Mouse (Mus musculus): ENCODE data around the gene Plk1. TPM values are rescaled to one million over a fixed set of nuclear protein-coding genes. Genes with fewer than 3 reads are reported as not detected.

Gene Plk1
- 1 to 10 TPM; 1.5 to 1.7 TPM for total RNA-seq (2021)
- long read RNA-seq, experiment 1, partial matches to known transcripts = 0 of 1 reads
- long read RNA-seq, experiment 1, other reads (novel, unspliced or antisense) = 0 of 1 reads
- long read RNA-seq, experiment 2, partial matches to known transcripts = 0 of 1 reads
- long read RNA-seq, experiment 2, other reads (novel, unspliced or antisense) = 1 of 1 reads

DNA sequence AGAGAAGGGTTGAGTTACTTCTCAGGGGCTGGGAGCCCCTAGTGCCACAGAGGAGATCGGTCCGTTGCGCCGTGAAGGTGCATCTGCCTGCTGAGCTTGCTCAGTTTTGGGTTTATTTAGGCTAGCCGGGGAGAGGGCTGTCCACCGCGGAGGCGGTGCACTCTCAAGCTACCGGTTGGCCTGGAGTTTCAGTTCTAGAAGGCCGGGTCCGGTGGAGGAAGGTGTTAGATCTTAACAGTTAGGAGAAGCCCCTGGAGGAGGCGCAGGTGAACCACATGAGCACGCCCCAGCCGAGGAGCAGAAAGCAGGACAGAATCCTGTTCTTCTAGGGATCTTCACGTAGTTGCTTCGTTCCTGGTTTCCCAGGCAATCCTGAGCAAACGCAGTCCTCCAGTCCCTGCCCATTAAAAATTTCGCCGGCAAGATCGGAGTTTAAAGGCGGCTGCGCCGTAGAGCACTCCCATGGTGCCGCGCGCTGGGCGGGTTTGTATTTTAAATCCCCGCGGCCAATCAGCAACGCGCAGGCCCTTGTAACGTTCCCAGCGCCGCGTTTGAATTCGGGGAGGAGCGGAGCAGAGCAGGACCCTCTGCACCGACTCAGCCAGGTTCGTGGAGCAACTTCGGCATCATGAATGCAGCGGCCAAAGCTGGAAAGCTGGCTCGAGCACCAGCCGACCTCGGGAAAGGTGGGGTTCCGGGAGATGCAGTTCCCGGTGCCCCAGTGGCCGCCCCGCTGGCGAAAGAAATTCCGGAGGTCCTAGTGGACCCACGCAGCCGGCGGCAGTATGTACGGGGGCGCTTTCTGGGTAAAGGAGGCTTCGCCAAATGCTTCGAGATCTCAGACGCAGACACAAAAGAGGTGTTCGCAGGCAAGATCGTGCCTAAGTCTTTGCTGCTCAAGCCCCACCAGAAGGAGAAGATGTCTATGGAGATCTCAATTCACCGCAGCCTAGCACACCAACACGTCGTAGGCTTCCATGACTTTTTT is at the start of gene Plk1:
TSS of gene Plk1 (plus strand) at position 525 of the 988 bp plus-strand sequence.
- intact Hi-C loops (cut with DNase I) = no loop called here
- peak within 1 kb of the TSS; percentile 53 for H3K27ac ChIP-seq
- DNase-seq (ENCODE audit: extremely low spot score in 1 of 2, low spot score in 2 of 2) = peak; percentile 77 to 82
- TF ChIP-seq CTCF (IDR thresholded peaks at IDR 0.05) = no peak; the same call in 1 of the 2 replicates
- peak within 1 kb of the TSS; percentile 64 for H3K4me3 ChIP-seq

DNA sequence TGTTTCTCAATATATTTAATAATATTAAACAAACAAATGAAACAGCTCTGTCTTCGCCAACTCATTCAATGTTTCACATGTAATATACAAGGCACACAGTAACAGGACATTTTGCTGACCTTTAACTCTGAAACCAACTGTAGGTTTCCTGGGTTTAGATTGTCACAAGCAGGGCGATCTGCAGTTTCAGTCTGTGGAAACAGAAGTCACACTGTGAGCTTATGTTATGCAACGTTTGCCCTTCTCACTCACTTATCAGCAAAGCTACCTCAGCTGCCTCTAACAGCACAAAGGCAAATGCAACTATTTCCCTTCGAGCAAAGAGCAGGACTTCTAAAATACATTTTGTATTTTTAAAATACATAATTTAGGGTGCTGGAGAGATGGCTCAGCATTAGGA is 35.7 kb upstream of the Plk1 start:
- Histone ChIP-seq H3K4me3 (no peak overlapping the region), H3K27ac (no peak overlapping the region)
- TF ChIP-seq CTCF (IDR thresholded peaks at IDR 0.05) = no peak
- intact Hi-C loops (cut with DNase I) = no loop called here
- DNase-seq (ENCODE audit: extremely low spot score in 1 of 2, low spot score in 2 of 2) = no peak

- DNase-seq (ENCODE audit: extremely low spot score in 1 of 2, low spot score in 2 of 2) = no peak
- TF ChIP-seq CTCF (IDR thresholded peaks at IDR 0.05) = peak; percentile 9
- intact Hi-C loops (cut with DNase I) = no loop called here
- Histone ChIP-seq H3K4me3 (no peak overlapping the region), H3K27ac (no peak overlapping the region)
These were observed 33.6 kb upstream of the Plk1 start for GRCm38 (mm10) chr7:122125636-122126035.

GRCm38 (mm10) chr7:122126946-122127345 is 32.3 kb upstream of the Plk1 start:
- intact Hi-C loops (cut with DNase I) = no loop called here

DNA sequence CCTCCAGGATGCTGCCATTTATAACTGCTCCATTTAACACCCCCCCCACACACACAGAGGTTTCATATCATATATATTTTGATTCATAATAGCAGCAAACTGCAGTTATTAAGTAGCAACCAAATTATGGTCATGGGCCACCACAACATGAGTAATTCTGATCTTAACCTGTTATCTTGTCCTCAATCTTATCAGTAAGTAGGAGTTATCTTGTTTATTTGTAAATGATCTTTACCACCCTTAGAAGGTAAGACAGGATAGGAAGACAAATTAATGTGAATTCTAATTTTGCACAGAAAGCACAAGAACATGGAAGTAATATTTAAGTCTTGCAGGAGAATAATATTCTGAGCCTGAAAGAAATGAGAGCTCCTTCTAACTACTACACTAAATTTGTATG is 27.4 kb upstream of the Plk1 start:
- DNase-seq (ENCODE audit: extremely low spot score in 1 of 2, low spot score in 2 of 2) = no peak
- no peak overlapping the region for H3K27ac ChIP-seq
- no peak overlapping the region for H3K4me3 ChIP-seq
- intact Hi-C loops (cut with DNase I) = no loop called here
- no peak for TF ChIP-seq CTCF (IDR thresholded peaks at IDR 0.05)

More at GRCm38 (mm10) chr7:122126946-122127345, 32.3 kb upstream of the Plk1 start:
- no peak overlapping the region for H3K27ac ChIP-seq
- TF ChIP-seq CTCF (IDR thresholded peaks at IDR 0.05) = no peak
- H3K4me3 ChIP-seq = no peak overlapping the region
- DNase-seq (ENCODE audit: extremely low spot score in 1 of 2, low spot score in 2 of 2) = no peak

GRCm38 (mm10) chr7:122132497-122133337 is 26.5 kb upstream of the Plk1 start, which contains the start of the genes Palb2 and Dctn5:
TSS of gene Palb2 (minus strand) at chr7:122132985.
TSS of gene Dctn5 (plus strand) at chr7:122133041.
- TF ChIP-seq CTCF (IDR thresholded peaks at IDR 0.05) = no peak
- Histone ChIP-seq H3K27ac (peak within 1 kb of the TSS; percentile 89), H3K4me3 (peak within 1 kb of the TSS; percentile 99)
- DNase-seq (ENCODE audit: extremely low spot score in 1 of 2, low spot score in 2 of 2) = peak; percentile 96 to 99
- intact Hi-C loops (cut with DNase I) = no loop called here

DNA sequence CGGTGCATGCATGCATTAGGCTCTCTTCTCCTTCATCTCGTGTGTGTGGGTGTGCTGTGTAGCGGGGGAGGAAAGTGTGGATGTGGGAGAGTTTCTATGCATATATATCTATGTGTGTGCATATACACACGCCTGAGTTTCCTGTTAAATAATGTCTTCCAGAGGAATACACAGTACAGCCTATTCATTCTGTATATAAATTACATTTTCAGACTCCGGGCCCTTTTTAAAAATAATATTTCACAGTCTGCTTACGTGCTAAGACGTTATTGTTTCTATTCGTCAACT is 26.0 kb upstream of the Plk1 start:
- no peak for DNase-seq (ENCODE audit: extremely low spot score in 1 of 2, low spot score in 2 of 2)
- intact Hi-C loops (cut with DNase I) = no loop called here
- Histone ChIP-seq H3K27ac (peak overlapping the region; percentile 89), H3K4me3 (peak overlapping the region; percentile 99)
- no peak for TF ChIP-seq CTCF (IDR thresholded peaks at IDR 0.05)

GRCm38 (mm10) chr7:122135070-122135469 is 24.2 kb upstream of the Plk1 start:
- H3K27ac ChIP-seq = no peak overlapping the region
- intact Hi-C loops (cut with DNase I) = no loop called here
- H3K4me3 ChIP-seq = no peak overlapping the region
- peak; percentile 43 for TF ChIP-seq CTCF (IDR thresholded peaks at IDR 0.05)
- DNase-seq (ENCODE audit: extremely low spot score in 1 of 2, low spot score in 2 of 2) = no peak

DNA sequence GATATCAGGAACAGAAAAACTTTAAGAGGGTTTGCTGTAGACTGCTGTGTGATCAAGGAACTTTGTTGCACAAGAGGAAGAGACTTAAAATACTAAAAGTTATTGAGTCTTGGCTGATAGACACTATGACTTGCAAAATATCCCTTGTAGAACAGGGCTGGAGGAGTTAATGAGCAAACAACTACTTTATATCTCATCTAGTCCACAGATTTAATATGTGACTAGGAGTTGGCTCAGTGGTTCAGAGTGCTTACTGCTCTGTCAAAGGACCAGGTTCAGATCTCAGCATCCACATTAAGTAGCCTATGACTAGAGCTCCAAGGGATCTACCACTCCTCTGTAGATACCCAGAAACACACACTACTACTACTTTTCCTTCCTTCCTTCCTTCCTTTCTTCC is 22.2 kb upstream of the Plk1 start:
- DNase-seq (ENCODE audit: extremely low spot score in 1 of 2, low spot score in 2 of 2) = no peak
- Histone ChIP-seq H3K4me3 (no peak overlapping the region), H3K27ac (no peak overlapping the region)
- TF ChIP-seq CTCF (IDR thresholded peaks at IDR 0.05) = no peak
- intact Hi-C loops (cut with DNase I) = no loop called here

- H3K27ac ChIP-seq = no peak overlapping the region
- no peak for TF ChIP-seq CTCF (IDR thresholded peaks at IDR 0.05)
- DNase-seq (ENCODE audit: extremely low spot score in 1 of 2, low spot score in 2 of 2) = no peak
- intact Hi-C loops (cut with DNase I) = no loop called here
- H3K4me3 ChIP-seq = no peak overlapping the region
These were observed 21.0 kb upstream of the Plk1 start for GRCm38 (mm10) chr7:122138190-122138589.

GRCm38 (mm10) chr7:122140991-122141390 is 18.2 kb upstream of the Plk1 start:
- no peak for DNase-seq (ENCODE audit: extremely low spot score in 1 of 2, low spot score in 2 of 2)
- no peak for TF ChIP-seq CTCF (IDR thresholded peaks at IDR 0.05)
- intact Hi-C loops (cut with DNase I) = no loop called here
- Histone ChIP-seq H3K4me3 (no peak overlapping the region), H3K27ac (no peak overlapping the region)

GRCm38 (mm10) chr7:122152473-122152872 is 6.8 kb upstream of the Plk1 start:
- Histone ChIP-seq H3K4me3 (no peak overlapping the region), H3K27ac (no peak overlapping the region)
- TF ChIP-seq CTCF (IDR thresholded peaks at IDR 0.05) = no peak
- intact Hi-C loops (cut with DNase I) = no loop called here
- DNase-seq (ENCODE audit: extremely low spot score in 1 of 2, low spot score in 2 of 2) = no peak
